Mouse (Mus musculus) adrenal gland (tissue): ENCODE data around the gene Cnga2.

ENCODE experiments used
- intact Hi-C: fragments of 180-260 bp; cut with DNase I; formaldehyde crosslinking; loops from one replicate; pipeline ENCODE4 v1.15.1; 2025

Cnga2 gene

GRCm38 (mm10) chrX:72044056-72044455 lies 52.4 kb downstream of the Cnga2 start:
- intact Hi-C loops = no loop called here

GRCm38 (mm10) chrX:72047918-72048317 lies 56.3 kb downstream of the Cnga2 start:
- intact Hi-C loops = no loop called here
